Mouse (Mus musculus): ENCODE results near the gene Map3k14. TPM values are rescaled to one million over a fixed set of nuclear protein-coding genes. Genes with fewer than 3 reads are reported as not detected.

The Map3k14 gene
- polyA plus RNA-seq, 1 experiment from 2014 or later: 0.93 TPM

- H3K4me2 ChIP-seq: no peak overlapping the region
- H3K9ac ChIP-seq: no peak overlapping the region
- H3K27me3 ChIP-seq (replicated peaks): 0 out of 2 replicates have a peak, but pooled peaks cover 5% of the 10 kb centered on the region
- no peaks in the 10 kb centered on the region for H3K9me3 ChIP-seq (replicated peaks)
- H3K4me3 ChIP-seq: no peak overlapping the region
- H3K36me3 ChIP-seq: no peaks in the 10 kb centered on the region
- no peak for ATAC-seq
- 35% methylated on average over 4 of the region's 4 CpGs for WGBS (ENCODE audit: insufficient replicate concordance)
- peaks cover 18% of the 10 kb centered on the region; the same call in 1 of the 2 replicates for H3K4me1 ChIP-seq
- H3K27ac ChIP-seq: no peak overlapping the region
Measured at GRCm38 (mm10) chr11:103257938-103258481, 9.3 kb downstream of the Map3k14 start.

- Histone ChIP-seq H3K27me3 (replicated peaks) (0 out of 2 replicates have a peak, but pooled peaks cover under 1% of the 10 kb centered on the region), H3K4me3 (no peak overlapping the region), H3K36me3 (no peaks in the 10 kb centered on the region), H3K4me2 (no peak overlapping the region), H3K9ac (no peak overlapping the region), H3K4me1 (peaks cover 7% of the 10 kb centered on the region), H3K9me3 (replicated peaks) (no peaks in the 10 kb centered on the region), H3K27ac (no peak overlapping the region)
- 45% methylated on average over 5 of the region's 5 CpGs for WGBS (ENCODE audit: insufficient replicate concordance)
- no peak for ATAC-seq
Measured at GRCm38 (mm10) chr11:103253605-103254004, 13.7 kb downstream of the Map3k14 start.

GRCm38 (mm10) chr11:103252380-103252779, 14.9 kb downstream of the Map3k14 start:
- no peak overlapping the region for H3K4me3 ChIP-seq
- H3K9ac ChIP-seq: no peak overlapping the region
- 69% methylated on average over 5 of the region's 5 CpGs for WGBS (ENCODE audit: insufficient replicate concordance)
- no peaks in the 10 kb centered on the region for H3K9me3 ChIP-seq (replicated peaks)
- no peak overlapping the region for H3K4me2 ChIP-seq
- peaks cover 7% of the 10 kb centered on the region for H3K4me1 ChIP-seq
- ATAC-seq: no peak
- H3K27ac ChIP-seq: no peak overlapping the region
- no peaks in the 10 kb centered on the region for H3K36me3 ChIP-seq
- H3K27me3 ChIP-seq (replicated peaks): no peaks in the 10 kb centered on the region

GRCm38 (mm10) chr11:103250324-103250723, 16.9 kb downstream of the Map3k14 start:
- no peak overlapping the region for H3K27ac ChIP-seq
- no peak overlapping the region for H3K4me3 ChIP-seq
- H3K9me3 ChIP-seq (replicated peaks): no peaks in the 10 kb centered on the region
- WGBS (ENCODE audit: insufficient replicate concordance): 77% methylated on average over 3 of the region's 3 CpGs
- no peaks in the 10 kb centered on the region for H3K27me3 ChIP-seq (replicated peaks)
- H3K4me2 ChIP-seq: no peak overlapping the region
- no peak overlapping the region for H3K9ac ChIP-seq
- H3K36me3 ChIP-seq: no peaks in the 10 kb centered on the region
- no peak for ATAC-seq
- H3K4me1 ChIP-seq: peaks cover 22% of the 10 kb centered on the region

- ATAC-seq: no peak
- H3K27ac ChIP-seq: peak overlapping the region; percentile 36; the same call in 1 of the 2 replicates
- WGBS (ENCODE audit: insufficient replicate concordance): 23% methylated on average over 6 of the region's 6 CpGs
- no peaks in the 10 kb centered on the region for H3K36me3 ChIP-seq
- no peak overlapping the region for H3K9ac ChIP-seq
- H3K4me2 ChIP-seq: no peak overlapping the region
- H3K4me1 ChIP-seq: peaks cover 22% of the 10 kb centered on the region
- no peaks in the 10 kb centered on the region for H3K9me3 ChIP-seq (replicated peaks)
- no peak overlapping the region for H3K4me3 ChIP-seq
- H3K27me3 ChIP-seq (replicated peaks): no peaks in the 10 kb centered on the region
Measured at GRCm38 (mm10) chr11:103249509-103249908, 17.8 kb downstream of the Map3k14 start.

GRCm38 (mm10) chr11:103248837-103249236, 18.4 kb downstream of the Map3k14 start:
- no peak overlapping the region for H3K4me2 ChIP-seq
- no peaks in the 10 kb centered on the region for H3K36me3 ChIP-seq
- 58% methylated on average over 5 of the region's 5 CpGs for WGBS (ENCODE audit: insufficient replicate concordance)
- no peak overlapping the region for H3K4me3 ChIP-seq
- H3K4me1 ChIP-seq: peaks cover 22% of the 10 kb centered on the region
- no peak overlapping the region for H3K9ac ChIP-seq
- no peaks in the 10 kb centered on the region for H3K9me3 ChIP-seq (replicated peaks)
- H3K27ac ChIP-seq: no peak overlapping the region
- no peak for ATAC-seq
- no peaks in the 10 kb centered on the region for H3K27me3 ChIP-seq (replicated peaks)

GRCm38 (mm10) chr11:103247504-103248177, 19.6 kb downstream of the Map3k14 start:
- Histone ChIP-seq H3K4me1 (peaks cover 22% of the 10 kb centered on the region), H3K9ac (no peak overlapping the region), H3K4me3 (no peak overlapping the region), H3K36me3 (no peaks in the 10 kb centered on the region), H3K27me3 (replicated peaks) (no peaks in the 10 kb centered on the region), H3K9me3 (replicated peaks) (no peaks in the 10 kb centered on the region), H3K4me2 (no peak overlapping the region), H3K27ac (no peak overlapping the region)
- ATAC-seq: no peak
- WGBS (ENCODE audit: insufficient replicate concordance): 70% methylated on average over 11 of the region's 11 CpGs

- 61% methylated on average over 4 of the region's 4 CpGs for WGBS (ENCODE audit: insufficient replicate concordance)
- ATAC-seq: no peak
- H3K27ac ChIP-seq: 0 out of 2 replicates have a peak overlapping the region, but pooled peaks have one; percentile 24
Measured at GRCm38 (mm10) chr11:103246731-103247290, 20.5 kb downstream of the Map3k14 start.

GRCm38 (mm10) chr11:103246081-103246730, 21.1 kb downstream of the Map3k14 start:
- Histone ChIP-seq H3K9me3 (replicated peaks) (no peaks in the 10 kb centered on the region), H3K4me3 (no peak overlapping the region), H3K4me1 (peaks cover 15% of the 10 kb centered on the region), H3K4me2 (no peak overlapping the region), H3K36me3 (no peaks in the 10 kb centered on the region), H3K9ac (no peak overlapping the region), H3K27me3 (replicated peaks) (no peaks in the 10 kb centered on the region), H3K27ac (0 out of 2 replicates have a peak overlapping the region, but pooled peaks have one; percentile 24)
- ATAC-seq: 0 out of 2 replicates have a peak, but pooled peaks have one; percentile 27
- WGBS (ENCODE audit: insufficient replicate concordance): 30% methylated on average over 10 of the region's 10 CpGs

More at GRCm38 (mm10) chr11:103246731-103247290, 20.5 kb downstream of the Map3k14 start:
- H3K27me3 ChIP-seq (replicated peaks): no peaks in the 10 kb centered on the region
- no peak overlapping the region for H3K4me3 ChIP-seq
- H3K4me1 ChIP-seq: peaks cover 15% of the 10 kb centered on the region
- H3K9ac ChIP-seq: no peak overlapping the region
- no peaks in the 10 kb centered on the region for H3K36me3 ChIP-seq
- H3K4me2 ChIP-seq: no peak overlapping the region
- H3K9me3 ChIP-seq (replicated peaks): no peaks in the 10 kb centered on the region

- WGBS (ENCODE audit: insufficient replicate concordance): 82% methylated on average over 4 of the region's 4 CpGs
- Histone ChIP-seq H3K4me2 (no peak overlapping the region), H3K4me1 (peaks cover 21% of the 10 kb centered on the region)
Measured at GRCm38 (mm10) chr11:103244856-103245255, 22.4 kb downstream of the Map3k14 start.

GRCm38 (mm10) chr11:103240740-103241139, 26.5 kb downstream of the Map3k14 start:
- no peak overlapping the region for H3K4me2 ChIP-seq
- WGBS (ENCODE audit: insufficient replicate concordance): 38% methylated on average over 7 of the region's 7 CpGs
- no peak overlapping the region for H3K4me3 ChIP-seq
- peaks cover 20% of the 10 kb centered on the region for H3K36me3 ChIP-seq
- peaks cover 7% of the 10 kb centered on the region for H3K4me1 ChIP-seq
- no peaks in the 10 kb centered on the region for H3K27me3 ChIP-seq (replicated peaks)
- H3K9me3 ChIP-seq (replicated peaks): no peaks in the 10 kb centered on the region
- no peak overlapping the region for H3K27ac ChIP-seq
- no peak overlapping the region for H3K9ac ChIP-seq
- no peak for ATAC-seq

More at GRCm38 (mm10) chr11:103244856-103245255, 22.4 kb downstream of the Map3k14 start:
- no peaks in the 10 kb centered on the region for H3K36me3 ChIP-seq
- no peak overlapping the region for H3K27ac ChIP-seq
- H3K27me3 ChIP-seq (replicated peaks): no peaks in the 10 kb centered on the region
- H3K9ac ChIP-seq: no peak overlapping the region
- no peak overlapping the region for H3K4me3 ChIP-seq
- no peaks in the 10 kb centered on the region for H3K9me3 ChIP-seq (replicated peaks)
- no peak for ATAC-seq

- 54% methylated on average over 9 of the region's 9 CpGs for WGBS (ENCODE audit: insufficient replicate concordance)
- no peak overlapping the region for H3K4me2 ChIP-seq
- no peak overlapping the region for H3K9ac ChIP-seq
- no peak overlapping the region for H3K4me3 ChIP-seq
- H3K27ac ChIP-seq: no peak overlapping the region
- no peaks in the 10 kb centered on the region for H3K27me3 ChIP-seq (replicated peaks)
- H3K4me1 ChIP-seq: peaks cover 6% of the 10 kb centered on the region
- H3K9me3 ChIP-seq (replicated peaks): no peaks in the 10 kb centered on the region
- ATAC-seq: no peak
- peaks cover 20% of the 10 kb centered on the region for H3K36me3 ChIP-seq
Measured at GRCm38 (mm10) chr11:103237757-103238156, 29.5 kb downstream of the Map3k14 start.
